Mouse (Mus musculus): Measurements from ENCODE around the gene Paqr8. TPM values are rescaled to one million over a fixed set of nuclear protein-coding genes. Genes with fewer than 3 reads are reported as not detected.

Gene Paqr8
- polyA plus RNA-seq (2012; rRNA removed): 62.2 and 63.4 TPM in 2 replicates

DNA sequence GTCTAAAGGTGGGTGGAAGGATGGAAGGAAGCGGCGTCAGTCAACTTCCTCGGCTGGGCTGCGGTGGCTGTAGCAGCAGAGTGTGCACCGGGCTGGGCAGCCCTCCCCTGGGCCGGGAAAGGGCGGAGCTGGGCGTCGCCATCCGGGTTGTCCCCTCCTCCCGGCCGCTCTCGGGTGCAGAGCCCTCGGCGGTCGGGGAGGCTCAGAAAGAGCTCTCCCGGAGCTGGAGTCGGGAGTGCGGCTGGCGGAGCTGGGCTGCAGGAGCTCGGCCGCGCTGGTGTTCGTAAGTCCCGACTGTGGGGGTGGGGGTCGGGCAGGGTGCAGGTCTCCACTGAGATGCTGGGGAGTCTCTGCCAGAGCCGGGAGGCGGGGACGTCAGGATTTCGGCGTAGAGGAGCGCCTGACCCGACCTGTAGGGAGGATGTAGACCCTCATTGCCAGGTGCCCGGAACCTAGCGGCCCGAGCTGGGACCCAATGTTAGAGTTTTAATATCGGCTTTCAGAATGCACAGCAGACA, at the start of gene Paqr8:
TSS of gene Paqr8 (plus strand) at position 203 of the 518 bp plus-strand sequence.

DNA sequence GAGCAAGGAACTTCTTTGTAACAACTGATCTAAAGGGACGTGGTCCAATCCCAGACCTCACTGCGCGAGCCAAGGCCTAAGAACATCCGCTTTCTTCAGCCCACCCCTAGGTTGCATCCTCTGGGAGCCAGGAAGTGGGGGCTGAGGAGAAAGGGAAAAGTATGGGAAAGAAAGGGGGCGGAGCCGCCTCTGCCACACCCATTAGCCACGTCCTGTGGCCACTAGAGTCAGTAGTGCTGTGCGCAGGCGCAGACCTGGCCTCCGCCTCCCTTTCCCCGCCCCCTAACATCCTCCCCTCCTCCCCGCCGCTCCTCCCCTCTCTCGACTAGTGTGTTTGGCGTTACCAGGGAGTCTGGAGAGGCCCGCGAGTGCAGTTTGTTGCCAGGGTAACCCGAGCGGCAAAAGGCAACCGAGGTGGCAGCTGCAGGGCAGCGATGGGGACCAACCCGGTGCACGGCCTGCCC, 60.9 kb downstream of the Paqr8 start, which contains the start of gene Efhc1:
TSS of gene Efhc1 (plus strand) at position 327 of the 464 bp plus-strand sequence.

Other genes with a start within 250 kb of the Paqr8 start
- not detected in 2 replicates for gene Il17a, start 159.7 kb upstream of the Paqr8 start, polyA plus RNA-seq (2012; rRNA removed)
- gene Il17f, start 100.0 kb upstream of the Paqr8 start, polyA plus RNA-seq (2012; rRNA removed): 0.31 and 1.0 TPM in 2 replicates
- 12.1 and 20.5 TPM in 2 replicates for gene Mcm3, start 70.3 kb upstream of the Paqr8 start, polyA plus RNA-seq (2012; rRNA removed)
- gene Efhc1, start 61.0 kb downstream of the Paqr8 start, polyA plus RNA-seq (2012; rRNA removed): 19.9 and 58.7 TPM in 2 replicates
- 15.5 and 23.1 TPM in 2 replicates for gene Tram2, start 188.6 kb downstream of the Paqr8 start, polyA plus RNA-seq (2012; rRNA removed)

Data from ovary, adult 2 months (tissue).